Mouse (Mus musculus): ENCODE measurements around the gene Flcn.

- TF ChIP-seq POLR2A (IDR thresholded peaks at IDR 0.05; ENCODE audit: borderline replicate concordance, extremely low read depth, low read depth, low read length) (no peak), CTCF (IDR thresholded peaks at IDR 0.05; ENCODE audit: insufficient read depth, low read length) (no peak)
Observed at GRCm38 (mm10) chr11:59801881-59802280, 7.9 kb downstream of the Flcn start.

Measured in lung, adult 2 months (tissue).